Mouse (Mus musculus) MEL (cell line): ENCODE measurements at regions not wholly inside any gene's neighbourhood (a gene's known extent, or its start where the extent isn't known, plus 50 kb on each side); places are given as distances from the start of the nearest gene placed in this dataset.
A peak's percentile ranks its signal among the peaks of the same experiment; 100 is the strongest.

Source experiments
- DNase-seq: peaks from one replicate; pipeline ENCODE4 v3.0.0; 2011; ENCODE audit warnings: low read depth, low spot score
- H3K27ac ChIP-seq: 2 replicates; pipeline ENCODE4 v1.5.1; 2012; ENCODE audit warnings: low read depth, mild to moderate bottlenecking, control low read depth, low read length, moderate library complexity; ENCODE audit not compliant: control insufficient read depth
- H3K27me3 ChIP-seq, 2 experiments: fragments of 150-350 bp in 1 of 2; sonication (generic) in 1 of 2; 2 replicates each; pipeline ENCODE4 v1.6.1; 2012; ENCODE audit warnings: low read length in 2 of 2, mild to moderate bottlenecking in 2 of 2, improper control_type of control experiment in 1 of 2, moderate library complexity in 1 of 2; ENCODE audit not compliant: insufficient read depth in 2 of 2, control insufficient read depth in 1 of 2
- H3K36me3 ChIP-seq, 2 experiments: 2 replicates each; pipeline ENCODE4 v1.6.1; 2012 to 2014; ENCODE audit warnings: low read length in 2 of 2, improper control_type of control experiment in 1 of 2, inconsistent platforms in 1 of 2, mild to moderate bottlenecking in 1 of 2; ENCODE audit not compliant: insufficient read depth in 2 of 2, control insufficient read depth in 1 of 2
- H3K4me1 ChIP-seq, 2 experiments: fragments of 150-350 bp in 1 of 2; sonication (generic) in 1 of 2; 2 replicates each; pipeline ENCODE4 v1.6.1; 2012; ENCODE audit warnings: low read length in 2 of 2, improper control_type of control experiment in 1 of 2, mild to moderate bottlenecking in 1 of 2; ENCODE audit not compliant: insufficient read depth in 2 of 2, control insufficient read depth in 1 of 2
- H3K4me3 ChIP-seq, 2 experiments: fragments of 150-350 bp in 1 of 2; sonication (generic) in 1 of 2; 2 replicates each; pipeline ENCODE4 v1.5.1; 2012; ENCODE audit warnings: low read depth in 2 of 2, low read length in 2 of 2, mild to moderate bottlenecking in 2 of 2, moderate library complexity in 2 of 2, control low read depth in 1 of 2, improper control_type of control experiment in 1 of 2; ENCODE audit not compliant: control insufficient read depth in 1 of 2, insufficient read depth in 1 of 2
- H3K79me2 ChIP-seq: 2 replicates; pipeline ENCODE4 v1.6.1; 2012; ENCODE audit warnings: mild to moderate bottlenecking, low read length, moderate library complexity; ENCODE audit not compliant: control insufficient read depth, poor library complexity, insufficient read depth
- H3K9ac ChIP-seq: 2 replicates; pipeline ENCODE4 v1.6.1; 2012; ENCODE audit warnings: low read depth, mild to moderate bottlenecking, control low read depth, low read length, moderate library complexity; ENCODE audit not compliant: control insufficient read depth, poor library complexity, severe bottlenecking
- H3K9me3 ChIP-seq: fragments of 150-350 bp; sonication (generic); replicated peaks from 2 replicates; pipeline ENCODE4 v1.6.1; 2012; ENCODE audit warnings: mild to moderate bottlenecking, low read length, improper control_type of control experiment, moderate library complexity; ENCODE audit not compliant: insufficient read depth
- CTCF ChIP-seq, 3 experiments: IDR thresholded peaks in 2 of 3; conservative IDR thresholded peaks in 1 of 3; 2 replicates each; pipeline ENCODE4 v1.5.1; 2011 to 2012; ENCODE audit warnings: low read length in 3 of 3, low read depth in 2 of 3, mild to moderate bottlenecking in 2 of 3, improper control_type of control experiment in 1 of 3, inconsistent platforms in 1 of 3, mixed read lengths in 1 of 3, moderate library complexity in 1 of 3; ENCODE audit not compliant: control insufficient read depth in 1 of 3, insufficient read depth in 1 of 3, poor library complexity in 1 of 3, severe bottlenecking in 1 of 3
- EP300 ChIP-seq, 2 experiments: IDR thresholded peaks; 2 replicates each; pipeline ENCODE4 v1.6.1; 2011; ENCODE audit warnings: improper control_type of control experiment in 2 of 2, low read length in 2 of 2, low read depth in 1 of 2, mild to moderate bottlenecking in 1 of 2
- ETS1 ChIP-seq: IDR thresholded peaks from 2 replicates; pipeline ENCODE4 v1.6.1; 2012; ENCODE audit warnings: low read depth, mild to moderate bottlenecking, inconsistent platforms, low read length, improper control_type of control experiment, moderate library complexity
- GABPA ChIP-seq: IDR thresholded peaks from 2 replicates; pipeline ENCODE4 v1.6.1; 2012; ENCODE audit warnings: low read depth, mild to moderate bottlenecking, inconsistent platforms, low read length, improper control_type of control experiment, moderate library complexity
- JUND ChIP-seq: IDR thresholded peaks from 2 replicates; pipeline ENCODE4 v1.6.1; 2011; ENCODE audit warnings: low read depth, mild to moderate bottlenecking, improper control_type of control experiment, low read length
- MEF2A ChIP-seq: IDR thresholded peaks from 2 replicates; pipeline ENCODE4 v1.6.1; 2014; ENCODE audit warnings: low read depth, mild to moderate bottlenecking, inconsistent platforms, low read length, improper control_type of control experiment; ENCODE audit not compliant: poor library complexity, insufficient replicate concordance, severe bottlenecking; ENCODE audit errors: extremely low read depth
- MXI1 ChIP-seq: IDR thresholded peaks from 2 replicates; pipeline ENCODE4 v1.6.1; 2011; ENCODE audit warnings: mild to moderate bottlenecking, low read depth, low read length, improper control_type of control experiment
- NELFE ChIP-seq: IDR thresholded peaks from 2 replicates; pipeline ENCODE4 v1.6.1; 2011; ENCODE audit warnings: low read depth, low read length, improper control_type of control experiment
- POLR2A ChIP-seq, 2 experiments: IDR thresholded peaks; 2 replicates each; pipeline ENCODE4 v1.6.1; 2011 to 2012; ENCODE audit warnings: low read length in 2 of 2, mild to moderate bottlenecking in 2 of 2, control low read depth in 1 of 2, improper control_type of control experiment in 1 of 2, low read depth in 1 of 2, moderate library complexity in 1 of 2; ENCODE audit not compliant: control insufficient read depth in 1 of 2, insufficient read depth in 1 of 2, poor library complexity in 1 of 2
- POLR2AphosphoS2 ChIP-seq: IDR thresholded peaks from 2 replicates; pipeline ENCODE4 v1.6.1; 2011; ENCODE audit warnings: low read length, improper control_type of control experiment
- RCOR1 ChIP-seq: IDR thresholded peaks from 2 replicates; pipeline ENCODE4 v1.6.1; 2012; ENCODE audit warnings: low read depth, mild to moderate bottlenecking, inconsistent platforms, low read length, improper control_type of control experiment
- SIN3A ChIP-seq: IDR thresholded peaks from 2 replicates; pipeline ENCODE4 v1.6.1; 2012; ENCODE audit warnings: low read length, improper control_type of control experiment, inconsistent platforms
- SMC3 ChIP-seq: IDR thresholded peaks from 2 replicates; pipeline ENCODE4 v1.6.1; 2011; ENCODE audit warnings: low read depth, low read length, improper control_type of control experiment
- TAL1 ChIP-seq: IDR thresholded peaks from 2 replicates; pipeline ENCODE4 v1.6.1; 2012; ENCODE audit warnings: mild to moderate bottlenecking, inconsistent platforms, low read length, moderate library complexity, mixed read lengths
- TBP ChIP-seq: IDR thresholded peaks from 2 replicates; pipeline ENCODE4 v1.8.0; 2011; ENCODE audit warnings: low read depth, low read length, improper control_type of control experiment
- TCF12 ChIP-seq: IDR thresholded peaks from 2 replicates; pipeline ENCODE4 v1.6.1; 2014; ENCODE audit warnings: low read depth, mild to moderate bottlenecking, inconsistent platforms, low read length, improper control_type of control experiment, moderate library complexity
- UBTF ChIP-seq: IDR thresholded peaks from 2 replicates; pipeline ENCODE4 v1.6.1; 2012; ENCODE audit warnings: low read depth, mild to moderate bottlenecking, inconsistent platforms, low read length, improper control_type of control experiment, moderate library complexity, borderline replicate concordance; ENCODE audit not compliant: insufficient read depth
- USF1 ChIP-seq: IDR thresholded peaks from 2 replicates; pipeline ENCODE4 v1.6.1; 2014; ENCODE audit warnings: low read depth, mild to moderate bottlenecking, inconsistent platforms, low read length, improper control_type of control experiment, moderate library complexity
- ZKSCAN1 ChIP-seq: IDR thresholded peaks from 2 replicates; pipeline ENCODE4 v1.6.1; 2012; ENCODE audit warnings: low read depth, mild to moderate bottlenecking, inconsistent platforms, low read length, improper control_type of control experiment, moderate library complexity
- ZNF384 ChIP-seq: IDR thresholded peaks from 2 replicates; pipeline ENCODE4 v1.6.1; 2012; ENCODE audit warnings: low read depth, mild to moderate bottlenecking, inconsistent platforms, low read length, improper control_type of control experiment

GRCm38 (mm10) chr2:128372204-128372603 lies 218.8 kb upstream of the Spdye4c start:
- no peak for TF ChIP-seq UBTF
- TF ChIP-seq MEF2A, result no peak
- no peak for TF ChIP-seq POLR2AphosphoS2
- no peak for TF ChIP-seq JUND
- TF ChIP-seq MXI1, result no peak
- TF ChIP-seq TCF12, result no peak
- TF ChIP-seq CTCF (IDR thresholded peaks at IDR 0.05 in 2 of 3, conservative IDR thresholded peaks at IDR 0.05 in 1 of 3; ENCODE audit: control insufficient read depth in 1 of 3, insufficient read depth in 1 of 3, low read depth in 2 of 3, low read length in 3 of 3, poor library complexity in 1 of 3, severe bottlenecking in 1 of 3), result no peak
- no peak for TF ChIP-seq USF1
- no peak for TF ChIP-seq TAL1
- TF ChIP-seq GABPA, result no peak
- TF ChIP-seq TBP, result no peak
- TF ChIP-seq RCOR1, result no peak
- TF ChIP-seq ETS1, result no peak
- no peak for TF ChIP-seq ZNF384
- TF ChIP-seq SIN3A, result no peak
- no peak for TF ChIP-seq SMC3
- Histone ChIP-seq H3K4me1 (peaks cover 2 to 10% of the 10 kb centered on the region in 2 experiments; a peak in 3 of 4 replicates), H3K9ac (no peak overlapping the region), H3K27ac (no peak overlapping the region), H3K79me2 (no peaks in the 10 kb centered on the region; the same call in 1 of the 2 replicates), H3K36me3 (peaks cover 0 to 5% of the 10 kb centered on the region in 2 experiments; a peak in 2 of 4 replicates), H3K4me3 (no peak overlapping the region), H3K9me3 (no peaks in the 10 kb centered on the region), H3K27me3 (no peaks in the 10 kb centered on the region)
- DNase-seq, result no peak

- 0 out of 2 replicates have a peak overlapping the region, but pooled peaks have one; percentile 1 for H3K27ac ChIP-seq
- no peaks in the 10 kb centered on the region for H3K9me3 ChIP-seq
- peaks cover 0 to 8% of the 10 kb centered on the region in 2 experiments; a peak in 2 of 4 replicates for H3K36me3 ChIP-seq
- TF ChIP-seq NELFE, result no peak
- no peak for TF ChIP-seq JUND
- peak in 1 of 2 experiments; percentile 15; a peak in 1 of 4 replicates for TF ChIP-seq EP300 (IDR thresholded peaks at IDR 0.05; ENCODE audit: low read depth in 1 of 2, low read length in 2 of 2)
- TF ChIP-seq ZKSCAN1, result no peak
- no peak for TF ChIP-seq POLR2AphosphoS2
- TF ChIP-seq RCOR1, result peak; percentile 24; the same call in 1 of the 2 replicates
- peak; percentile 43; the same call in 1 of the 2 replicates for TF ChIP-seq ETS1
- TF ChIP-seq POLR2A (IDR thresholded peaks at IDR 0.05; ENCODE audit: control insufficient read depth in 1 of 2, insufficient read depth in 1 of 2, low read depth in 1 of 2, low read length in 2 of 2, poor library complexity in 1 of 2), result no peak
- no peak overlapping the region for H3K9ac ChIP-seq
- peak; percentile 53 for DNase-seq
- peaks cover 2 to 14% of the 10 kb centered on the region in 2 experiments for H3K4me1 ChIP-seq
- peaks cover 2% of the 10 kb centered on the region; the same call in 1 of the 2 replicates for H3K79me2 ChIP-seq
- no peak overlapping the region for H3K4me3 ChIP-seq
- no peaks in the 10 kb centered on the region for H3K27me3 ChIP-seq
Measured at GRCm38 (mm10) chr2:128373363-128374252, 217.4 kb upstream of the Spdye4c start.
